Mouse (Mus musculus) G1E (cell line): Measurements from ENCODE around the gene Xlr. TPM values are rescaled to one million over a fixed set of nuclear protein-coding genes. Genes with fewer than 3 reads are reported as not detected.
"Not testable (repeated sequence)": the region's sequence is repeated elsewhere in the genome, so short reads cannot be mapped to it uniquely, and the experiment has no call there.

Source experiments
- ATAC-seq: 2 replicates; pipeline ENCODE4 v1.8.0; 2016; ENCODE audit warnings: mild to moderate bottlenecking; ENCODE audit not compliant: insufficient number of reproducible peaks, poor library complexity, low FRiP score, severe bottlenecking; ENCODE audit errors: extremely low read depth
- DNase-seq: peaks from one replicate; pipeline ENCODE4 v3.0.0; 2012; ENCODE audit warnings: low spot score
- H3K27me3 ChIP-seq: 2 replicates; pipeline ENCODE4 v1.6.1; 2012; ENCODE audit warnings: mild to moderate bottlenecking, low read length, inconsistent platforms; ENCODE audit not compliant: insufficient read depth
- H3K36me3 ChIP-seq: replicated peaks from 2 replicates; pipeline ENCODE3; 2012; ENCODE audit warnings: mild to moderate bottlenecking, inconsistent platforms
- H3K4me1 ChIP-seq: 2 replicates; pipeline ENCODE4 v1.6.1; 2012; ENCODE audit warnings: low read depth, low read length, inconsistent platforms, mixed read lengths; ENCODE audit not compliant: insufficient read depth
- H3K4me3 ChIP-seq: 2 replicates; pipeline ENCODE4 v1.5.1; 2012; ENCODE audit warnings: low read depth, mild to moderate bottlenecking, inconsistent platforms, low read length, moderate library complexity, mixed read lengths
- H3K9me3 ChIP-seq: replicated peaks from 2 replicates; pipeline ENCODE4 v1.6.1; 2012; ENCODE audit warnings: inconsistent platforms
- CTCF ChIP-seq: IDR thresholded peaks from 2 replicates; pipeline ENCODE4 v1.5.1; 2012; ENCODE audit warnings: low read depth, low read length, inconsistent platforms, mixed read lengths
- GATA1 ChIP-seq: IDR thresholded peaks from 2 replicates; pipeline ENCODE4 v1.6.1; 2012; ENCODE audit warnings: borderline replicate concordance, low read length, inconsistent platforms, mixed read lengths
- GATA2 ChIP-seq: IDR thresholded peaks from 2 replicates; pipeline ENCODE4 v1.6.1; 2012; ENCODE audit warnings: low read depth, low read length, inconsistent platforms, borderline replicate concordance
- POLR2AphosphoS5 ChIP-seq: IDR thresholded peaks from 2 replicates; pipeline ENCODE4 v1.6.1; 2012; ENCODE audit warnings: low read depth, low read length, inconsistent platforms; ENCODE audit not compliant: insufficient replicate concordance
- TAL1 ChIP-seq: conservative IDR thresholded peaks from 2 replicates; pipeline ENCODE4 v1.6.1; 2012; ENCODE audit warnings: low read depth, low read length, inconsistent platforms, mixed read lengths
- polyA plus RNA-seq: library from polyadenylated mRNA; stranded (reverse); fragments of >175 nt; gene quantifications from 2 replicates; pipeline ENCODE4 v1.2.3, GENCODE M21; 2012
- total RNA-seq, 2 experiments: library from RNA; stranded (forward) in 1 of 2; stranded (reverse) in 1 of 2; fragments of 200-1000 nt in 1 of 2; fragments of >200 nt in 1 of 2; fragmentation: Nextera tagmentation in 1 of 2; gene quantifications; 2 replicates each; pipeline ENCODE4 v1.2.3; 2014 to 2017

Gene Xlr
- total RNA-seq (2014; fragmentation: Nextera tagmentation) (not detected in 2 replicates), total RNA-seq (2017) (12.8 and 17.5 TPM in 2 replicates), polyA plus RNA-seq (0.08 and 0.18 TPM in 2 replicates)

DNA sequence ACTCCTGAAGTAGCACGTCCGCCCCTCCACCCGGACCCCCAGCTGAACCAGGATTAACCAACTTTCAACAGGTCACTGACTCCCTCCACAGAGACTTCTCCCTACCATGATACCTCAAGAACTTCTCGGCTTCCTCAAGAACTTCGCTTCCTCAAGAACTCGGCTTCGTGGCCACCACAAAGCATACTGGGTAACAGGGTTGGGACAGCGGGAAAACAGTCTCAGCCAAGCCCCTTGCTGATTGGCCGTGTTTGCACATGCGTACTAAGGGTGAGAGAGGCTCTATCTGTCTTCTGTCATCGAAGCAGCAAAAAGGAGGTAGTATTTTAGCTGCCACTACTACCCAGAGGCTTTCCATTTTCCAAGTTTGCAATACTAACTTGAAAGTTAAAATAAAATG is at the start of gene Xlr:
TSS of gene Xlr (minus strand) at position 188 of the 400 bp plus-strand sequence.
- not testable (repeated sequence) for ATAC-seq, H3K9me3 ChIP-seq, H3K36me3 ChIP-seq, H3K4me1 ChIP-seq, H3K4me3 ChIP-seq, H3K27me3 ChIP-seq, DNase-seq

DNA sequence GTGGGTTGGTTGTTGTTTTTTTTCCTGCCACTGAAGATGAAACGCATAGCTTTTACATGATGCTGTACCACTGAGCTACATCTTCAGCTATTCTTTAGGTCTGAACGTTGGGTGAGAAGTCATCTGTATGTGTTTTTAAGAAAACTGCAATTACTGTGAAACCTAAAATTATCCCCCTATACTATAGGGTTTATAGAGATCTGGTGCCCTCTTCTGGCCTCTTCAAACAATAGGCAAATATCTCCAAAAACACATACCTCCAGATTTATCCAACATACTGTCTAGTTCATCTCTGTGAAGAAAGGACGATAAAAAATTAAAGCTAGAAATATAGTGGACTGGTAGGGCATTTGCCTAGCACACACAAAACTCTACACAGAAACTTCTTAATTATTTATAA is 1.6 kb upstream of the Xlr start:
- Histone ChIP-seq H3K9me3 (no peaks in the 10 kb centered on the region), H3K4me1 (no peaks in the 10 kb centered on the region), H3K4me3 (no peak overlapping the region), H3K36me3 (no peaks in the 10 kb centered on the region), H3K27me3 (no peaks in the 10 kb centered on the region)
- TF ChIP-seq CTCF (no peak), GATA1 (no peak), POLR2AphosphoS5 (no peak), TAL1 (no peak), GATA2 (no peak)
- DNase-seq (no peak), ATAC-seq (no peak)

DNA sequence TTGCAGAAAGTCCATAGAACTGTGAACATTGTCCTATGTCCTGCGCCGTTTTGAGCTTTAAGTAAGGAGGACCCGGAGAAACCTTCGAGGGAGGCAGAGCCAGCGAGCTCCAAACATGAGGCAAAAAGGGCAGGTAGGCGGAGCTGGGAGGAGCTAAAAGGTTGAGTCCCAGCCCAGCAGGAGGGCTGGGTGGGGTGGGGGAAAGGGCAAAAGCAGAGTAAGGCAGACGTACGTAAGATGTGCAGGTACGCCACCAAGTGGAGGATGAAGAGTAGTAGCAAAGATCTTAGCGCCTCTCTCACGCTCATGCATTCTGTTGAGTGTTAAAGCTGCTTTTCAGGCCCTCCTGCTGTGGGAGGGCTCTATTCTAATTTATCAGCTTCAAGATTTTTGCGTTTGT is 21.2 kb downstream of the Xlr start, which contains the start of gene Zfp36l3:
TSS of gene Zfp36l3 (minus strand) at position 119 of the 400 bp plus-strand sequence.
- peaks cover 20% of the 10 kb centered on the region for H3K9me3 ChIP-seq
- ATAC-seq = no peak
- DNase-seq = no peak
- no peaks in the 10 kb centered on the region for H3K4me1 ChIP-seq
- TF ChIP-seq GATA1 = no peak
- no peak for TF ChIP-seq POLR2AphosphoS5
- no peak for TF ChIP-seq GATA2
- TF ChIP-seq CTCF = no peak
- no peak for TF ChIP-seq TAL1
- H3K4me3 ChIP-seq = no peak within 1 kb of the TSS
- no peaks in the 10 kb centered on the region for H3K27me3 ChIP-seq
- no peaks in the 10 kb centered on the region for H3K36me3 ChIP-seq

DNA sequence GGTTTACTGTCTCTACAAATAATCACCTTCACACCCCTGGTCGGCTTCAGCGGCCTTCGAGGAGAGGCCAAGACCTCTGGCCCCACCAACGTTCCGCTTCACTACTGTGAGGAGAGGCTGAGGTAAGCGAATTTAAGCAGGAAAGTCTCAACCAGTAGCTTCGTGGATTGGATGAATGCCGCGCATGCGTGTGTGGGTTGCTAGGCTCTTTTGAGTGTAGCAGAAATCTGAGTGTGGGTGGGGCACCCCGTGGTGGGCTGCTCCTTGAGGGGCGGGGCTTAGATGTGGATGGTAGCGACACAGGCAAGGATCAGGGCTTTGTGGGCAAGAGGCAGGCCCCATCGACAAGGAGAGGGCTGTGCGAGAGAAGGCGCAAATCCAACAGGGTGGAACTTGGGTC is 39.8 kb downstream of the Xlr start, which contains the start of gene 1700013H16Rik:
TSS of gene 1700013H16Rik (minus strand) at position 96 of the 400 bp plus-strand sequence.
- no peak within 1 kb of the TSS for H3K4me3 ChIP-seq
- no peaks in the 10 kb centered on the region for H3K36me3 ChIP-seq
- ATAC-seq (no peak), DNase-seq (no peak)
- peaks cover 20% of the 10 kb centered on the region for H3K9me3 ChIP-seq
- H3K4me1 ChIP-seq = no peaks in the 10 kb centered on the region
- H3K27me3 ChIP-seq = no peaks in the 10 kb centered on the region
- TF ChIP-seq TAL1 (no peak), POLR2AphosphoS5 (no peak), CTCF (no peak)

DNA sequence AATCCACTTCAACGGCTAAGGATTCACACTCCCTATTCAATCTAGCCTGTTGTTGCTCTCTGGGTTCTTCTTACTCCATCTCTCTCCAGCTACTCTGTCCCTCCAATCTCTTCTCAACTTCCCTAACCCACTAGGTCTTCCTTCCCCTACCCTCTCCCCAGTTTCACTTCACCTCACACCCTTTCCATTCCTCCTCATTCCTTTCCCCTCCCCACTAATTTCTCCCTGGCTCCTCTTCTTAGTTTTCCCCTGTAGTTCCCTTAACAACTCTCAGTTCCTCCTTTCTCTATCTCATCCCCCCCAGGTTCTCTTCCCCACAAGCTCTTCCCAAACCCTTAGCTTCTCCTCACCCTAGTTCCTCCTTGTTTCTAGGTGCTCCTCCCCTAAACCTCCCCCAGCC is 44.7 kb downstream of the Xlr start:
- H3K4me1 ChIP-seq = no peaks in the 10 kb centered on the region
- H3K36me3 ChIP-seq = no peaks in the 10 kb centered on the region
- no peak overlapping the region for H3K4me3 ChIP-seq
- ATAC-seq (no peak), DNase-seq (no peak)
- H3K27me3 ChIP-seq = no peaks in the 10 kb centered on the region
- peaks cover 19% of the 10 kb centered on the region for H3K9me3 ChIP-seq
- TF ChIP-seq CTCF (no peak), POLR2AphosphoS5 (no peak), GATA1 (no peak), TAL1 (no peak), GATA2 (no peak)

DNA sequence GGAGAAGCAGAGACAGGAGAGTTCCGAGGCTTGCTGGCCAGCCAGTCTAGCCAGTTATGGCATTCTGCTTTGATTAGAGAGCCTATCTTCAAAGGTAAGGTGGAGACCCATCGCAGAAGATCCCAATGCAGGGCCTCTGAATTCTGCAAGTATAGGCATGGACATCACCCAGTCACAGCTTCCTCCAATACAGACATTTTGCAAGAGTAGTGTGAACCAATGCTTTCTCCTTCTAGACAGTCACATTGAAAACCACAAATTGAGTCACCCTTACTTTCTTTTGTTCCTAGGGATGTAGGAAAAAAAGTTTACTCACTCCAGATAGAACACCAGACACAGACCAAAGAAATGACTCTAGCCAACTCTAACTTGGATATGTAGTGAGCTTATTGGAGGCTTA is 68.5 kb downstream of the Xlr start:
- ATAC-seq (no peak), DNase-seq (no peak)
- H3K36me3 ChIP-seq = no peaks in the 10 kb centered on the region
- no peak overlapping the region for H3K4me3 ChIP-seq
- H3K4me1 ChIP-seq = no peaks in the 10 kb centered on the region
- no peaks in the 10 kb centered on the region for H3K27me3 ChIP-seq
- no peaks in the 10 kb centered on the region for H3K9me3 ChIP-seq
- no peak for TF ChIP-seq POLR2AphosphoS5
- TF ChIP-seq TAL1 = no peak

Other genes starting within 250 kb of the Xlr start
- not detected in 2 replicates for gene Rtl8c, start 189.7 kb downstream of the Xlr start, total RNA-seq (2014; fragmentation: Nextera tagmentation)
- gene Rtl8c, start 189.7 kb downstream of the Xlr start, total RNA-seq (2017) = not detected in 2 replicates
- not detected in 2 replicates for gene Rtl8c, start 189.7 kb downstream of the Xlr start, polyA plus RNA-seq
- gene Gm14597, start 188.7 kb downstream of the Xlr start, total RNA-seq (2014; fragmentation: Nextera tagmentation) = not detected in 2 replicates
- gene Gm14597, start 188.7 kb downstream of the Xlr start, total RNA-seq (2017) = 0.38 TPM in 1 of 2 replicates, not detected in the other
- not detected in 2 replicates for gene Gm14597, start 188.7 kb downstream of the Xlr start, polyA plus RNA-seq
- not detected in 2 replicates for gene Rtl8a, start 154.0 kb downstream of the Xlr start, total RNA-seq (2014; fragmentation: Nextera tagmentation)
- not detected in 2 replicates for gene Rtl8a, start 154.0 kb downstream of the Xlr start, total RNA-seq (2017)
- not detected in 2 replicates for gene Rtl8a, start 154.0 kb downstream of the Xlr start, polyA plus RNA-seq
- gene Rtl8b, start 127.3 kb downstream of the Xlr start, total RNA-seq (2014; fragmentation: Nextera tagmentation) = not detected in 2 replicates
- gene Rtl8b, start 127.3 kb downstream of the Xlr start, total RNA-seq (2017) = not detected in 2 replicates
- gene Rtl8b, start 127.3 kb downstream of the Xlr start, polyA plus RNA-seq = not detected in 2 replicates
- gene 4930502E18Rik, start 72.9 kb downstream of the Xlr start, total RNA-seq (2014; fragmentation: Nextera tagmentation) = not detected in 2 replicates
- 0.12 TPM in 1 of 2 replicates, not detected in the other for gene 4930502E18Rik, start 72.9 kb downstream of the Xlr start, total RNA-seq (2017)
- gene 4930502E18Rik, start 72.9 kb downstream of the Xlr start, polyA plus RNA-seq = not detected in 2 replicates
- not detected in 2 replicates for gene 1700013H16Rik, start 39.9 kb downstream of the Xlr start, total RNA-seq (2014; fragmentation: Nextera tagmentation)
- gene 1700013H16Rik, start 39.9 kb downstream of the Xlr start, total RNA-seq (2017) = not detected in 2 replicates
- gene 1700013H16Rik, start 39.9 kb downstream of the Xlr start, polyA plus RNA-seq = not detected in 2 replicates
- not detected in 2 replicates for gene Zfp36l3, start 21.3 kb downstream of the Xlr start, total RNA-seq (2014; fragmentation: Nextera tagmentation)
- gene Zfp36l3, start 21.3 kb downstream of the Xlr start, total RNA-seq (2017) = 0.05 TPM in 1 of 2 replicates, not detected in the other
- gene Zfp36l3, start 21.3 kb downstream of the Xlr start, polyA plus RNA-seq = not detected in 2 replicates